Mouse (Mus musculus) heart, postnatal 0 days (tissue): ENCODE results near the gene Trak1. TPM values are rescaled to one million over a fixed set of nuclear protein-coding genes. Genes with fewer than 3 reads are reported as not detected.

ENCODE experiments used
- ATAC-seq: fragments of 200-750 bp; cut with Nextera tagmentation; 2 replicates; pipeline ENCODE4 v1.8.0; 2017; ENCODE audit warnings: low read depth, moderate number of reproducible peaks, moderate library complexity; ENCODE audit not compliant: insufficient read depth
- DNase-seq: peaks from one replicate; pipeline ENCODE4 v3.0.0-alpha.2; 2016; ENCODE audit warnings: low spot score
- H3K27ac ChIP-seq: fragments of 300-500 bp; sonication (generic); 2 replicates; pipeline ENCODE4 v1.5.1; 2014; ENCODE audit warnings: low read depth, mild to moderate bottlenecking
- H3K27me3 ChIP-seq: fragments of 300-500 bp; sonication (generic); 2 replicates; pipeline ENCODE4 v1.6.1; 2014; ENCODE audit warnings: low read length, mixed read lengths; ENCODE audit not compliant: control insufficient read depth, insufficient read depth
- H3K36me3 ChIP-seq: fragments of 300-500 bp; sonication (generic); replicated peaks from 2 replicates; pipeline ENCODE4 v1.6.1; 2014; ENCODE audit warnings: low read length, mixed read lengths; ENCODE audit not compliant: control insufficient read depth, insufficient read depth
- H3K4me1 ChIP-seq: fragments of 300-500 bp; sonication (generic); 2 replicates; pipeline ENCODE4 v1.6.1; 2014; ENCODE audit warnings: antibody characterized with exemption; ENCODE audit not compliant: control insufficient read depth, insufficient read depth
- H3K4me2 ChIP-seq: fragments of 300-500 bp; sonication (generic); 2 replicates; pipeline ENCODE4 v1.6.1; 2014; ENCODE audit warnings: low read depth, mild to moderate bottlenecking, low read length, moderate library complexity
- H3K4me3 ChIP-seq: fragments of 300-500 bp; sonication (generic); 2 replicates; pipeline ENCODE4 v1.5.1; 2014; ENCODE audit warnings: low read depth, low read length
- H3K9ac ChIP-seq: fragments of 300-500 bp; sonication (generic); replicated peaks from 2 replicates; pipeline ENCODE4 v1.6.1; 2014; ENCODE audit warnings: low read depth, low read length, mixed read lengths
- H3K9me3 ChIP-seq: fragments of 300-500 bp; sonication (generic); replicated peaks from 2 replicates; pipeline ENCODE4 v1.6.1; 2016; ENCODE audit warnings: low read length; ENCODE audit not compliant: control insufficient read depth
- CTCF ChIP-seq: IDR thresholded peaks from 2 replicates; pipeline ENCODE4 v1.5.1; 2016; ENCODE audit warnings: antibody characterized with exemption, control low read depth, low read depth
- EP300 ChIP-seq: IDR thresholded peaks from 2 replicates; pipeline ENCODE4 v1.6.1; 2016; ENCODE audit warnings: antibody characterized with exemption, low read depth
- WGBS: fragments of 180-500 bp; shearing (Covaris S2); extraction: QIAGEN DNeasy Blood & Tissue Kit; methylation state at CpG from one replicate; pipeline ENCODE4 v1.1.7; 2014; 5-methylcytosine and 5-hydroxymethylcytosine counted together
- polyA plus RNA-seq: library from polyadenylated mRNA; unstranded; fragments of >200 nt; fragmentation: Nextera tagmentation; extraction: Ambion mirVana; gene quantifications from 2 replicates; pipeline ENCODE4 v1.2.1, GENCODE M21; 2015
- total RNA-seq: library from RNA; depleted of rRNA; stranded (reverse); fragments of >200 nt; gene quantifications from 2 replicates; pipeline ENCODE4 v1.2.3, GENCODE M21; 2014; ENCODE audit warnings: low replicate concordance

Trak1 gene
- total and polyA plus RNA-seq, 2 experiments from 2014 or later = 59.3 to 113 TPM

- ATAC-seq (no peak), DNase-seq (no peak)
- H3K4me2 ChIP-seq = no peak overlapping the region
- no peaks in the 10 kb centered on the region for H3K9me3 ChIP-seq
- H3K4me1 ChIP-seq = peaks cover 19% of the 10 kb centered on the region
- 88% methylated on average over 12 of the region's 12 CpGs for WGBS
- no peak overlapping the region for H3K4me3 ChIP-seq
- no peak for TF ChIP-seq CTCF
- no peak for TF ChIP-seq EP300
- H3K27ac ChIP-seq = no peak overlapping the region
- peaks cover 6% of the 10 kb centered on the region for H3K36me3 ChIP-seq
- no peaks in the 10 kb centered on the region for H3K27me3 ChIP-seq
- H3K9ac ChIP-seq = no peak overlapping the region
Measured at GRCm38 (mm10) chr9:121385749-121386350, 88.5 kb downstream of the Trak1 start.

- H3K27ac ChIP-seq = peak overlapping the region; percentile 59
- DNase-seq = peak; percentile 45
- H3K27me3 ChIP-seq = no peaks in the 10 kb centered on the region
- H3K4me3 ChIP-seq = no peak overlapping the region
- H3K9ac ChIP-seq = no peak overlapping the region
- 65% methylated on average over 9 of the region's 9 CpGs for WGBS
- peak; percentile 51 for ATAC-seq
- peaks cover 12% of the 10 kb centered on the region for H3K4me1 ChIP-seq
- peaks cover 20% of the 10 kb centered on the region for H3K36me3 ChIP-seq
- H3K9me3 ChIP-seq = no peaks in the 10 kb centered on the region
- no peak overlapping the region for H3K4me2 ChIP-seq
- no peak for TF ChIP-seq EP300
- no peak for TF ChIP-seq CTCF
Measured at GRCm38 (mm10) chr9:121387539-121388272, 90.4 kb downstream of the Trak1 start.

- ATAC-seq (no peak), DNase-seq (no peak)
- no peak overlapping the region for H3K4me3 ChIP-seq
- WGBS = 73% methylated on average over 13 of the region's 13 CpGs
- no peak overlapping the region for H3K4me2 ChIP-seq
- H3K27ac ChIP-seq = peak overlapping the region; percentile 59
- H3K27me3 ChIP-seq = no peaks in the 10 kb centered on the region
- H3K36me3 ChIP-seq = peaks cover 24% of the 10 kb centered on the region
- no peaks in the 10 kb centered on the region for H3K9me3 ChIP-seq
- peaks cover 12% of the 10 kb centered on the region for H3K4me1 ChIP-seq
- no peak overlapping the region for H3K9ac ChIP-seq
- TF ChIP-seq CTCF (no peak), EP300 (no peak)
Measured at GRCm38 (mm10) chr9:121388273-121388931, 91.1 kb downstream of the Trak1 start.

- 89% methylated on average over 10 of the region's 10 CpGs for WGBS
- Histone ChIP-seq H3K9me3 (no peaks in the 10 kb centered on the region), H3K4me1 (peaks cover 12% of the 10 kb centered on the region), H3K9ac (no peak overlapping the region), H3K27me3 (no peaks in the 10 kb centered on the region), H3K36me3 (peaks cover 31% of the 10 kb centered on the region), H3K4me3 (no peak overlapping the region), H3K27ac (no peak overlapping the region), H3K4me2 (no peak overlapping the region)
- TF ChIP-seq EP300 (no peak), CTCF (no peak)
- no peak for ATAC-seq
- no peak for DNase-seq
Measured at GRCm38 (mm10) chr9:121389258-121389657, 92.0 kb downstream of the Trak1 start.

- Histone ChIP-seq H3K4me1 (peaks cover 12% of the 10 kb centered on the region), H3K9me3 (no peaks in the 10 kb centered on the region), H3K36me3 (peaks cover 52% of the 10 kb centered on the region), H3K4me2 (no peak overlapping the region), H3K27me3 (no peaks in the 10 kb centered on the region), H3K27ac (no peak overlapping the region), H3K9ac (no peak overlapping the region), H3K4me3 (no peak overlapping the region)
- DNase-seq = no peak
- no peak for ATAC-seq
- TF ChIP-seq EP300 = no peak
- TF ChIP-seq CTCF = no peak
- 87% methylated on average over 13 of the region's 13 CpGs for WGBS
Measured at GRCm38 (mm10) chr9:121391898-121392297, 94.6 kb downstream of the Trak1 start.
